Mouse (Mus musculus) mature B cell (primary cell): ENCODE data around the gene Art5.

Source experiments
- in situ Hi-C: fragments of 300-500 bp; cut with MboI; formaldehyde crosslinking; loops from 2 replicates; pipeline ENCODE4 v1.14.3; 2019

Gene Art5

GRCm38 (mm10) chr7:102109171-102109570, at the start of gene Art5:
TSS of gene Art5 (minus strand) at chr7:102109489.
- in situ Hi-C loops, result no loop called here

GRCm38 (mm10) chr7:102153691-102154090, 44.4 kb upstream of the Art5 start:
- in situ Hi-C loops, result no loop called here

- in situ Hi-C loops, result no loop called here
These were observed 28.6 kb upstream of the Art5 start for GRCm38 (mm10) chr7:102137898-102138297.

GRCm38 (mm10) chr7:102137464-102137863, 28.2 kb upstream of the Art5 start:
- in situ Hi-C loops, result no loop called here

- in situ Hi-C loops, result no loop called here
These were observed 23.1 kb upstream of the Art5 start for GRCm38 (mm10) chr7:102132395-102132794.

- in situ Hi-C loops, result no loop called here
These were observed 11.0 kb upstream of the Art5 start for GRCm38 (mm10) chr7:102120326-102120725.

GRCm38 (mm10) chr7:102117382-102117781, 8.1 kb upstream of the Art5 start:
- in situ Hi-C loops, result no loop called here

GRCm38 (mm10) chr7:102116579-102117331, 7.5 kb upstream of the Art5 start, which contains the start of gene Chrna10:
TSS of gene Chrna10 (minus strand) at chr7:102116828.
- in situ Hi-C loops, result no loop called here

- in situ Hi-C loops, result no loop called here
These were observed 4.0 kb upstream of the Art5 start for GRCm38 (mm10) chr7:102113151-102113729.

GRCm38 (mm10) chr7:102109746-102110145, 457 bp upstream of the Art5 start:
- in situ Hi-C loops, result no loop called here

GRCm38 (mm10) chr7:102108206-102108605, 1.1 kb downstream of the Art5 start:
- in situ Hi-C loops, result no loop called here

- in situ Hi-C loops, result no loop called here
These were observed 2.6 kb downstream of the Art5 start for GRCm38 (mm10) chr7:102106700-102107141.

- in situ Hi-C loops, result no loop called here
These were observed 5.2 kb downstream of the Art5 start for GRCm38 (mm10) chr7:102104126-102104525.

- in situ Hi-C loops, result no loop called here
These were observed 5.7 kb downstream of the Art5 start for GRCm38 (mm10) chr7:102103555-102103954.

GRCm38 (mm10) chr7:102102696-102103095, 6.6 kb downstream of the Art5 start:
- in situ Hi-C loops, result no loop called here

GRCm38 (mm10) chr7:102102241-102102640, 7.0 kb downstream of the Art5 start:
- in situ Hi-C loops, result no loop called here

- in situ Hi-C loops, result no loop called here
These were observed 7.8 kb downstream of the Art5 start, which contains the start of gene Art1 for GRCm38 (mm10) chr7:102101487-102101886. TSS of gene Art1 (plus strand) at chr7:102101743.

GRCm38 (mm10) chr7:102100868-102101267, 8.4 kb downstream of the Art5 start:
- in situ Hi-C loops, result no loop called here

GRCm38 (mm10) chr7:102099760-102100661, 9.3 kb downstream of the Art5 start:
- in situ Hi-C loops, result loop anchor here (25.0 kb wide), 1 partner anchor 438 kb away; the partner anchor contains the start of gene Clpb

GRCm38 (mm10) chr7:102087336-102087735, 22.0 kb downstream of the Art5 start:
- in situ Hi-C loops, result loop anchor here (25.0 kb wide), 1 partner anchor 425 kb away; the partner anchor contains the start of gene Clpb

GRCm38 (mm10) chr7:102084041-102084696, 25.1 kb downstream of the Art5 start:
- in situ Hi-C loops, result loop anchor here (25.0 kb wide), 1 partner anchor 422 kb away; the partner anchor contains the start of gene Clpb
